Mouse (Mus musculus): ENCODE data around the gene Tfb1m. TPM values are rescaled to one million over a fixed set of nuclear protein-coding genes. Genes with fewer than 3 reads are reported as not detected.

Tfb1m gene
- 15.2 and 16.0 TPM in 2 replicates for polyA plus RNA-seq (2015; fragmentation: Nextera tagmentation; extraction: Ambion mirVana)

GRCm38 (mm10) chr17:3557331-3558311 lies at the start of gene Tfb1m:
Gene Tfb1m, minus strand, starts transcription at chr17:3557781.
- WGBS: under 1% methylated on average over 60 of the region's 60 CpGs
- peak; percentile 100 for ATAC-seq (ENCODE audit: low FRiP score, low TSS enrichment)
- Histone ChIP-seq H3K4me1 (ENCODE audit: insufficient read depth, low read length) (peaks cover 13% of the 10 kb centered on the region), H3K9me3 (ENCODE audit: low read length) (no peaks in the 10 kb centered on the region), H3K27me3 (ENCODE audit: insufficient read depth, low read length) (no peaks in the 10 kb centered on the region), H3K4me2 (replicated peaks; ENCODE audit: low read depth, low read length) (peak within 1 kb of the TSS; percentile 76), H3K27ac (ENCODE audit: low read length) (peak within 1 kb of the TSS; percentile 92), H3K4me3 (ENCODE audit: low read length) (peak within 1 kb of the TSS; percentile 65), H3K9ac (replicated peaks; ENCODE audit: low read length) (peak within 1 kb of the TSS; percentile 78), H3K36me3 (ENCODE audit: insufficient read depth, low read length) (no peaks in the 10 kb centered on the region)

- Histone ChIP-seq H3K4me1 (ENCODE audit: insufficient read depth, low read length) (no peaks in the 10 kb centered on the region), H3K36me3 (ENCODE audit: insufficient read depth, low read length) (no peaks in the 10 kb centered on the region), H3K27ac (ENCODE audit: low read length) (no peak overlapping the region), H3K4me3 (ENCODE audit: low read length) (no peak overlapping the region), H3K4me2 (replicated peaks; ENCODE audit: low read depth, low read length) (no peak overlapping the region), H3K9ac (replicated peaks; ENCODE audit: low read length) (no peak overlapping the region), H3K27me3 (ENCODE audit: insufficient read depth, low read length) (no peaks in the 10 kb centered on the region), H3K9me3 (ENCODE audit: low read length) (no peaks in the 10 kb centered on the region)
- ATAC-seq (ENCODE audit: low FRiP score, low TSS enrichment): no peak
- WGBS: 91% methylated on average over 6 of the region's 6 CpGs
These were observed 45.5 kb upstream of the Tfb1m start for GRCm38 (mm10) chr17:3602954-3603672.

- ATAC-seq (ENCODE audit: low FRiP score, low TSS enrichment): no peak
- Histone ChIP-seq H3K27me3 (ENCODE audit: insufficient read depth, low read length) (no peaks in the 10 kb centered on the region), H3K9ac (replicated peaks; ENCODE audit: low read length) (no peak overlapping the region), H3K27ac (ENCODE audit: low read length) (no peak overlapping the region; the same call in 1 of the 2 replicates), H3K4me3 (ENCODE audit: low read length) (no peak overlapping the region), H3K36me3 (ENCODE audit: insufficient read depth, low read length) (no peaks in the 10 kb centered on the region), H3K4me1 (ENCODE audit: insufficient read depth, low read length) (peaks cover 8% of the 10 kb centered on the region), H3K9me3 (ENCODE audit: low read length) (no peaks in the 10 kb centered on the region), H3K4me2 (replicated peaks; ENCODE audit: low read depth, low read length) (no peak overlapping the region)
- 65% methylated on average over 1 of the region's 1 CpGs for WGBS
These were observed 40.8 kb upstream of the Tfb1m start for GRCm38 (mm10) chr17:3598393-3598792.

- Histone ChIP-seq H3K4me3 (ENCODE audit: low read length) (no peak overlapping the region), H3K36me3 (ENCODE audit: insufficient read depth, low read length) (no peaks in the 10 kb centered on the region), H3K4me1 (ENCODE audit: insufficient read depth, low read length) (peaks cover 8% of the 10 kb centered on the region), H3K27me3 (ENCODE audit: insufficient read depth, low read length) (no peaks in the 10 kb centered on the region), H3K9me3 (ENCODE audit: low read length) (no peaks in the 10 kb centered on the region), H3K27ac (ENCODE audit: low read length) (no peak overlapping the region), H3K4me2 (replicated peaks; ENCODE audit: low read depth, low read length) (no peak overlapping the region), H3K9ac (replicated peaks; ENCODE audit: low read length) (no peak overlapping the region)
- 74% methylated on average over 1 of the region's 1 CpGs for WGBS
- no peak for ATAC-seq (ENCODE audit: low FRiP score, low TSS enrichment)
These were observed 40.3 kb upstream of the Tfb1m start for GRCm38 (mm10) chr17:3597866-3598265.

GRCm38 (mm10) chr17:3597130-3597529 lies 39.5 kb upstream of the Tfb1m start:
- 0 out of 2 replicates have a peak, but pooled peaks have one; percentile 59 for ATAC-seq (ENCODE audit: low FRiP score, low TSS enrichment)

GRCm38 (mm10) chr17:3570876-3571275 lies 13.3 kb upstream of the Tfb1m start:
- Histone ChIP-seq H3K4me3 (ENCODE audit: low read length) (no peak overlapping the region), H3K27me3 (ENCODE audit: insufficient read depth, low read length) (0 out of 2 replicates have a peak, but pooled peaks cover 2% of the 10 kb centered on the region), H3K4me1 (ENCODE audit: insufficient read depth, low read length) (no peaks in the 10 kb centered on the region), H3K27ac (ENCODE audit: low read length) (no peak overlapping the region), H3K4me2 (replicated peaks; ENCODE audit: low read depth, low read length) (peak overlapping the region; percentile 22), H3K9me3 (ENCODE audit: low read length) (no peaks in the 10 kb centered on the region), H3K9ac (replicated peaks; ENCODE audit: low read length) (no peak overlapping the region), H3K36me3 (ENCODE audit: insufficient read depth, low read length) (no peaks in the 10 kb centered on the region)
- 4% methylated on average over 12 of the region's 12 CpGs for WGBS
- no peak for ATAC-seq (ENCODE audit: low FRiP score, low TSS enrichment)

More at GRCm38 (mm10) chr17:3597130-3597529, 39.5 kb upstream of the Tfb1m start:
- no peaks in the 10 kb centered on the region for H3K36me3 ChIP-seq (ENCODE audit: insufficient read depth, low read length)
- no peaks in the 10 kb centered on the region for H3K9me3 ChIP-seq (ENCODE audit: low read length)
- H3K4me3 ChIP-seq (ENCODE audit: low read length): no peak overlapping the region
- peaks cover 8% of the 10 kb centered on the region for H3K4me1 ChIP-seq (ENCODE audit: insufficient read depth, low read length)
- no peak overlapping the region for H3K4me2 ChIP-seq (replicated peaks; ENCODE audit: low read depth, low read length)
- WGBS: 31% methylated on average over 1 of the region's 1 CpGs
- H3K27me3 ChIP-seq (ENCODE audit: insufficient read depth, low read length): no peaks in the 10 kb centered on the region
- no peak overlapping the region for H3K9ac ChIP-seq (replicated peaks; ENCODE audit: low read length)
- 0 out of 2 replicates have a peak overlapping the region, but pooled peaks have one; percentile 38 for H3K27ac ChIP-seq (ENCODE audit: low read length)

- Histone ChIP-seq H3K4me2 (replicated peaks; ENCODE audit: low read depth, low read length) (no peak overlapping the region), H3K27ac (ENCODE audit: low read length) (no peak overlapping the region), H3K4me1 (ENCODE audit: insufficient read depth, low read length) (0 out of 2 replicates have a peak, but pooled peaks cover 5% of the 10 kb centered on the region), H3K4me3 (ENCODE audit: low read length) (no peak overlapping the region), H3K9me3 (ENCODE audit: low read length) (no peaks in the 10 kb centered on the region), H3K9ac (replicated peaks; ENCODE audit: low read length) (no peak overlapping the region), H3K36me3 (ENCODE audit: insufficient read depth, low read length) (no peaks in the 10 kb centered on the region), H3K27me3 (ENCODE audit: insufficient read depth, low read length) (no peaks in the 10 kb centered on the region)
- WGBS: 53% methylated on average over 8 of the region's 8 CpGs
- no peak for ATAC-seq (ENCODE audit: low FRiP score, low TSS enrichment)
These were observed 4.8 kb upstream of the Tfb1m start for GRCm38 (mm10) chr17:3562405-3562804.

- no peak overlapping the region for H3K4me2 ChIP-seq (replicated peaks; ENCODE audit: low read depth, low read length)
- no peaks in the 10 kb centered on the region for H3K9me3 ChIP-seq (ENCODE audit: low read length)
- WGBS: 74% methylated on average over 3 of the region's 3 CpGs
- no peaks in the 10 kb centered on the region for H3K27me3 ChIP-seq (ENCODE audit: insufficient read depth, low read length)
- H3K9ac ChIP-seq (replicated peaks; ENCODE audit: low read length): no peak overlapping the region
- no peaks in the 10 kb centered on the region for H3K36me3 ChIP-seq (ENCODE audit: insufficient read depth, low read length)
- ATAC-seq (ENCODE audit: low FRiP score, low TSS enrichment): no peak
- H3K4me1 ChIP-seq (ENCODE audit: insufficient read depth, low read length): peaks cover 13% of the 10 kb centered on the region
- H3K27ac ChIP-seq (ENCODE audit: low read length): no peak overlapping the region
- H3K4me3 ChIP-seq (ENCODE audit: low read length): no peak overlapping the region
These were observed 3.0 kb upstream of the Tfb1m start for GRCm38 (mm10) chr17:3560534-3560933.

GRCm38 (mm10) chr17:3558356-3558870 lies 832 bp upstream of the Tfb1m start:
- Histone ChIP-seq H3K27me3 (ENCODE audit: insufficient read depth, low read length) (no peaks in the 10 kb centered on the region), H3K9me3 (ENCODE audit: low read length) (no peaks in the 10 kb centered on the region), H3K4me3 (ENCODE audit: low read length) (peak overlapping the region; percentile 65), H3K36me3 (ENCODE audit: insufficient read depth, low read length) (no peaks in the 10 kb centered on the region), H3K4me1 (ENCODE audit: insufficient read depth, low read length) (peaks cover 13% of the 10 kb centered on the region), H3K9ac (replicated peaks; ENCODE audit: low read length) (peak overlapping the region; percentile 55; the same call in 1 of the 2 replicates), H3K27ac (ENCODE audit: low read length) (peak overlapping the region; percentile 88), H3K4me2 (replicated peaks; ENCODE audit: low read depth, low read length) (peak overlapping the region; percentile 76)
- WGBS: 80% methylated on average over 9 of the region's 9 CpGs
- no peak for ATAC-seq (ENCODE audit: low FRiP score, low TSS enrichment)
